Mouse (Mus musculus) layer of hippocampus, postnatal 10 days (tissue): ENCODE data around the gene Gm43517. TPM values are rescaled to one million over a fixed set of nuclear protein-coding genes. Genes with fewer than 3 reads are reported as not detected.
A peak's percentile ranks its signal among the peaks of the same experiment; 100 is the strongest.

ENCODE experiments used
- DNase-seq, 2 experiments: peaks; one replicate each; pipeline ENCODE4 v3.0.0; 2021; ENCODE audit warnings: low spot score in 2 of 2
- total RNA-seq, 2 experiments: library from RNA; stranded (reverse); gene quantifications; 2 replicates each; pipeline ENCODE4 v1.2.3; 2021

Gm43517 gene
- total RNA-seq, 2 experiments from 2014 or later = 14.5 to 17.7 TPM

GRCm38 (mm10) chr12:49401119-49401795 is 16.3 kb downstream of the Gm43517 start:
- DNase-seq = peak; percentile 76 to 81

GRCm38 (mm10) chr12:49401796-49402130 is 16.8 kb downstream of the Gm43517 start:
- peak in 1 of 2 experiments; percentile 30 for DNase-seq

- no peak for DNase-seq
Observed at GRCm38 (mm10) chr12:49409833-49410232, 24.9 kb downstream of the Gm43517 start.

GRCm38 (mm10) chr12:49417963-49418362 is 33.0 kb downstream of the Gm43517 start:
- DNase-seq = no peak

Other genes with a start within 250 kb of the Gm43517 start
- gene Foxg1, start 2.5 kb upstream of the Gm43517 start, total RNA-seq = 100 to 1,000 TPM; 182 to 209 TPM